ENCODE assay signal across 8 mouse cellular contexts in the genomic region with DNA sequence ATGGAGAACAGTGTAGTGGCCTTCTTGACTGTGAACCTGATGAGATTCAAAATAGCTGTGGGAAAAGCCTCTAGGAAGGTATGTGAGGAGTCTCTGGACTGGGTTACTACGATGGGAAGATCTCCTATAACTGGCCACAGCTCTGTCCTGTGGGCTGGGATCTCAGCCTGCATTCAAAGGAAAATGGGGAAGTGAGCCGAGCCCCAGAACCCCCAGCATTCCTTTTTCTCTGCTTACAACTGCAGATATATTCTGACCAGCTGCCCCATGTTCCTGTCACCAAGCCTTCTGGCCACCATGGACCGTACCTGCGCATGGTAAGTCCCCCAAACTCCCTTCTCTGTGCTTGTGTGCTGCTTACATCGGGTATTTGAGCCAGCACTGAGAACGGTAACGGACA. TPM values are rescaled to one million over a fixed set of nuclear protein-coding genes. Genes with fewer than 3 reads are reported as not detected.
DNase-seq lines count a peak whose midpoint lies in the region; ATAC-seq and TF ChIP-seq lines count a peak whose summit lies in the region.

TSS of gene Ntpcr (plus strand) at position 218 of the 400 bp plus-strand sequence.

- H3K27ac ChIP-seq in ES-E14 (ENCODE audit: insufficient read depth, low read depth, low read length, poor library complexity, severe bottlenecking) = no peak within 1 kb of the TSS
- no peak within 1 kb of the TSS for H3K27ac ChIP-seq in forebrain, embryonic 15.5 days (replicated peaks)
- H3K27ac ChIP-seq in hindbrain, embryonic 12.5 days = no peak within 1 kb of the TSS
- H3K27ac ChIP-seq in liver, embryonic 13.5 days = no peak within 1 kb of the TSS

- in situ Hi-C loops in ES-E14 (cut with MboI; ENCODE audit: low sequenced_read_pairs in 2 of 2, unreplicated experiment in 2 of 2) = no loop called here

- no peak within 1 kb of the TSS for H3K9ac ChIP-seq in ES-E14 (ENCODE audit: insufficient read depth, low read depth, low read length, poor library complexity, severe bottlenecking)
- H3K9ac ChIP-seq in forebrain, embryonic 15.5 days (replicated peaks) = no peak within 1 kb of the TSS
- no peak within 1 kb of the TSS for H3K9ac ChIP-seq in hindbrain, embryonic 12.5 days
- H3K9ac ChIP-seq in liver, embryonic 13.5 days = no peak within 1 kb of the TSS

- H3K9me3 ChIP-seq in ES-E14 (ENCODE audit: control insufficient read depth, insufficient read depth, low read depth, low read length) = no peaks in the 10 kb centered on the region
- H3K9me3 ChIP-seq in forebrain, embryonic 15.5 days = no peaks in the 10 kb centered on the region
- H3K9me3 ChIP-seq in hindbrain, embryonic 12.5 days (replicated peaks) = no peaks in the 10 kb centered on the region
- H3K9me3 ChIP-seq in liver, embryonic 13.5 days (replicated peaks) = no peaks in the 10 kb centered on the region

- H3K27me3 ChIP-seq in forebrain, embryonic 15.5 days = no peaks in the 10 kb centered on the region
- no peaks in the 10 kb centered on the region for H3K27me3 ChIP-seq in hindbrain, embryonic 12.5 days
- H3K27me3 ChIP-seq in liver, embryonic 13.5 days = no peaks in the 10 kb centered on the region

- 86% methylated on average over 7 of the region's 7 CpGs for WGBS in forebrain, embryonic 15.5 days
- WGBS in hindbrain, embryonic 12.5 days = 81% methylated on average over 7 of the region's 7 CpGs
- 58% methylated on average over 7 of the region's 7 CpGs for WGBS in liver, embryonic 13.5 days (ENCODE audit: insufficient replicate concordance)

- no peak within 1 kb of the TSS for H3K4me2 ChIP-seq in forebrain, embryonic 15.5 days (replicated peaks)
- H3K4me2 ChIP-seq in hindbrain, embryonic 12.5 days (replicated peaks) = no peak within 1 kb of the TSS
- no peak within 1 kb of the TSS for H3K4me2 ChIP-seq in liver, embryonic 13.5 days

- no peak within 1 kb of the TSS for H3K4me3 ChIP-seq in ES-E14 (ENCODE audit: insufficient read depth in 1 of 2, low read depth in 1 of 2, low read length in 2 of 2, poor library complexity in 1 of 2, severe bottlenecking in 1 of 2)
- no peak within 1 kb of the TSS for H3K4me3 ChIP-seq in forebrain, embryonic 15.5 days
- no peak within 1 kb of the TSS for H3K4me3 ChIP-seq in hindbrain, embryonic 12.5 days
- H3K4me3 ChIP-seq in liver, embryonic 13.5 days (replicated peaks) = no peak within 1 kb of the TSS

- H3K36me3 ChIP-seq in ES-E14 (ENCODE audit: control insufficient read depth, insufficient read depth, low read length, poor library complexity, severe bottlenecking) = no peaks in the 10 kb centered on the region
- no peaks in the 10 kb centered on the region for H3K36me3 ChIP-seq in forebrain, embryonic 15.5 days
- H3K36me3 ChIP-seq in hindbrain, embryonic 12.5 days = no peaks in the 10 kb centered on the region
- no peaks in the 10 kb centered on the region for H3K36me3 ChIP-seq in liver, embryonic 13.5 days

- ATAC-seq in CD4-positive, CD25-positive, alpha-beta regulatory T cell, adult 4 months = no peak
- no peak for ATAC-seq in forebrain, embryonic 15.5 days (replicated peaks)
- ATAC-seq in hindbrain, embryonic 12.5 days (ENCODE audit: low FRiP score) = no peak
- no peak for ATAC-seq in liver, embryonic 13.5 days (ENCODE audit: low read depth)

- peaks cover 0 to 21% of the 10 kb centered on the region in 2 experiments; a peak in 2 of 4 replicates for H3K4me1 ChIP-seq in ES-E14 (ENCODE audit: control insufficient read depth in 2 of 2, insufficient read depth in 2 of 2, low read length in 2 of 2, poor library complexity in 1 of 2)
- peaks cover 8% of the 10 kb centered on the region; the same call in 1 of the 2 replicates for H3K4me1 ChIP-seq in forebrain, embryonic 15.5 days
- peaks cover 7% of the 10 kb centered on the region; the same call in 1 of the 2 replicates for H3K4me1 ChIP-seq in hindbrain, embryonic 12.5 days
- peaks cover 17% of the 10 kb centered on the region for H3K4me1 ChIP-seq in liver, embryonic 13.5 days (replicated peaks)

- DNase-seq in ES-E14 (ENCODE audit: low read depth, low spot score) = no peak
- no peak for DNase-seq in liver, embryonic 13.5 days
- DNase-seq in right cerebral cortex, adult 18-20 months = no peak
- DNase-seq in thymus, postnatal 36 days = no peak
- no peak for DNase-seq in urinary bladder, adult 18-20 months (ENCODE audit: low spot score in 2 of 2)

TF ChIP-seq in ES-E14, 5 proteins besides CTCF, POLR2A, EP300 and RAD21:
- no peak for TF ChIP-seq ZNF384 (IDR thresholded peaks at IDR 0.05; ENCODE audit: low read depth, low read length)
- TF ChIP-seq MAFK (IDR thresholded peaks at IDR 0.05; ENCODE audit: insufficient read depth, low read depth, low read length) = no peak

RNA-seq across cellular contexts. Expression of gene Ntpcr, which starts in this region (rescaled TPM):
- 10 to 100 TPM; 25.9 to 33.5 TPM for polyA plus RNA-seq in CD4-positive, CD25-positive, alpha-beta regulatory T cell, adult 4 months (2017; shearing (Covaris generic))
- 21.5 and 25.3 TPM in 2 replicates for total RNA-seq in ES-E14 (2012; rRNA removed)
- polyA plus RNA-seq in forebrain, embryonic 15.5 days (2015; fragmentation: Nextera tagmentation; extraction: Ambion mirVana) = 26.5 and 28.0 TPM in 2 replicates
- polyA plus RNA-seq in hindbrain, embryonic 12.5 days (2016; fragmentation: Nextera tagmentation; extraction: Ambion mirVana) = 19.8 and 24.1 TPM in 2 replicates
- polyA plus RNA-seq in liver, embryonic 13.5 days (2015; fragmentation: Nextera tagmentation; extraction: Ambion mirVana) = 16.8 and 17.7 TPM in 2 replicates
